Mouse (Mus musculus) adrenal gland, adult (tissue): ENCODE measurements at regions not wholly inside any gene's neighbourhood (a gene's known extent, or its start where the extent isn't known, plus 50 kb on each side); places are given as distances from the start of the nearest gene placed in this dataset.

Experiments used
- DNase-seq, 2 experiments: peaks; one replicate each; pipeline ENCODE4 v3.0.0; 2022 to 2023; ENCODE audit warnings: low spot score in 1 of 2; ENCODE audit not compliant: inconsistent age in 2 of 2

DNA sequence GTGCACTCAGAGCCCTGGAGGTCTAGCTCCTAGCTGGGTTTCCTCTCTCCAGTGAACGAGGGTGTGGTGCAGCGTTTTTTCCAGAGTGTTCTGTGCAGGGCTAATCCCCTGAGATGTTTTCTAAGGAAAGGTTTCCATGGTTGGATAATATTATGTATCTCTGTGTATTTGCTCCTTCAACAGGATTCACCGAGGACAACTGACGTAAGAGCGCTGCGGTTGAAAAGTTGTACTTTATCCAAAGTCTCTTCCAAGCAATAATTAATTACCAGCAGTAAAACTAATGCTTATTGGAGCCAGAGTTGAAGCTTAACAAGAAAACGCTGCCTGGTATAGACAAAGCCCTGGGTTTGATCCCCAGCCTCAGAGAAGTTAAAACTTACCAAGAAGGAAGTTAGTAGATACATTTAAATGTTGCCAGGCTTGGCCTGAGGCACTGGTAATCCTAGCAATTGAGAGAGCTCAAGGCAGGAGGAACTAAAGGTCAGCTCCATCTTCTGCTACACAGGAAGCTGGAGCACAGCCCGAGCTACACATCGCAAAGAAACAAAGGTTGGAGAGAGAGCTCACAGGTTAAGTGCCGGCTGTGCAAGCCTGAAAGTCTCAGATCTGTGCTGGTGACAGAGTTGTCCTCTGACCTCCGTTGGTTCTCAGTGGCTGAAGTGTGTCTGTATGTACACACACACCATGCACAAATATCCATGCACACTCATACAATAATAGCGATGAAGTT is 51.2 kb upstream of the Rap1b start:
- no peak for DNase-seq

DNA sequence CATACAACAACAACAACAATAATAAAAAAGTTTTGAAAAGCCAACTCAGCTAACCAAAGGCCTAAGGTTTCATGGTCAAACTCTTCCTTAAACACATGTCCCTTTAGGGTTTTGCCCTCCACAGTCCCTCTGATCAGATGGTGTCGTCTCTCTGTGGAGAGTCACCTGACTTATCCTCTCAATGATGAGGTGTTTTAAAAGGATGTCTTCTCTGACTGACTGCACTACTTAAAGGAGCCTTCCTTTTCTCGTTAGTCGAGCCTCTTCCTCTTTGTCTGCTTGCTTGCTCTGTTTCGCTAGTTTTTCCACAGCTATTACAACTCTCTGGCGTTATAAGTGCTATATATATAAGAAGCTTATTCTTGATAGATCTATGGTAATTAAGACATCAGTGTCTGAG is 51.9 kb upstream of the Rap1b start:
- no peak for DNase-seq

DNA sequence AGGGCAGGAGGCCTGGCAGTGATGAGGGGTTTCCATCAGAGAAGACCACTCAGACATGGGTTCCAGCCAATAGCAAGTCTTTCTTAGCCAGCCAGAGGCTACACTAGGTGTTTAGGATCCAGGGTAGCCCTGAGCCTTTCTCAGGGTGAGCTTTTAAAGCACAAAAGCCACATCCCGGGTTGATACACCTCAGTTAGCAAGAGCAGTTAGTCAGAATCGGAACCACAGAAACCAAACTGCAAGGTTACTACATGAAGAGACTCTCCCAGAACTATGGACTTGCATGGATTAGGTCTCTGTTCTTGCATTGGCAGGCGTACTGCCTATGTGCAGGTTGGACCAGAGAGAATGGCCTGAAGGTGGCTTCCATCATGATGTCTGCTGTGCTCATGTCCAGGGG is 52.6 kb upstream of the Rap1b start:
- DNase-seq: no peak

DNA sequence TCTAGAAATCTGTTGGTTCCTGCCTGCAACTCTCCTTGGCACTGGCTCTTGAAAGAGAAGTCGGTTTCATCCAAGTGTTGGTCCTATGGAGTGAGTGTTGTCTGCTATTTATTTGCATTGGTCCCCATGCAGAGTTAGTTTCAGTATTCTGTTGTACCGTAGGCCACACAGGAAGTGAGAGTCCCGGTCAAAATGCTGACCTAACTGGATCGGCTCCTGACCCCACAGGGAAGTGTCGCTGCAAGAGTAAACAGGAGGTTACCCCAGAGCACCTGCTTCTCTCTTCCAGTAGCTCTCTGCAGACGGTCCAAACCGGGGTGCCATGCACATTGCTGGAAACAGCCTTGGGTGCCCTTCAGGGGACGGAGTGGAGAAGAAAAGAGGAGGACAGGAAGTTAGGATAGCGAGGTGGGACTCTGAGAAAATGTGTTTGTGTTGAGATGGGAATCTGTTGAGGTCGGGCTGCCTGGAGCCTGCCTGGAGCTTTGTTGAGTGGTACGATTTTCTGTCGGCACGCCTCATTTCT is 53.6 kb upstream of the Rap1b start:
- peak; percentile 18 to 58 for DNase-seq

DNA sequence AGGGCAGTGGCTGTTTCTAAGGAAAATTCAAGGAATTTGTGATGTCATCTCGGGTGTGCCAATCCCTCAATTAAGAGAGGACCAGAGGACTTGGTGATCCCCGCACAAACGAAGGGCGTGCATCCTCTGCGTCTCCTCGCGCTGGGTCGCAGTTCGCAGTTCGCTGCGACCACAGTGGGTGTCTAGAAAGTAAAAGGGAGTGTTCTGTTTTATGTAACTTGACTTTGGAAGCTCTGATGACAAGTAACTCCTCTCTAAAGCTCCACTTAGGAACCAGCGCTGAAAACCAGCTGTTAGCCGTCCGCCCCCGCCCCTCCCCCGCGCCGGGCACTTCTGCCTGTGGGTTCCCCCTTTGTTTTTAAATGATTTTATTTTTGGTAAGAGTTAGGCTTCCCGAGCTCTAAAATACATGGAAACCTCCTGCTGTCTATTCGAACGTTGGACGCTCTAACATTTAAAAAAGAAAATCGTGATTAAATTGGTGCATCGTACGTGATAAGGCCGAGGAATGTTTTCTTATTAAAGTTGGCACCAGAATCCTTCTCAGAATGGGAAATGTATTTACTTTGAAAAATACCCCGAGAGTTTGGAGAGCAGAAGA is 59.9 kb upstream of the Rap1b start:
- DNase-seq: peak in 1 of 2 experiments; percentile 68

DNA sequence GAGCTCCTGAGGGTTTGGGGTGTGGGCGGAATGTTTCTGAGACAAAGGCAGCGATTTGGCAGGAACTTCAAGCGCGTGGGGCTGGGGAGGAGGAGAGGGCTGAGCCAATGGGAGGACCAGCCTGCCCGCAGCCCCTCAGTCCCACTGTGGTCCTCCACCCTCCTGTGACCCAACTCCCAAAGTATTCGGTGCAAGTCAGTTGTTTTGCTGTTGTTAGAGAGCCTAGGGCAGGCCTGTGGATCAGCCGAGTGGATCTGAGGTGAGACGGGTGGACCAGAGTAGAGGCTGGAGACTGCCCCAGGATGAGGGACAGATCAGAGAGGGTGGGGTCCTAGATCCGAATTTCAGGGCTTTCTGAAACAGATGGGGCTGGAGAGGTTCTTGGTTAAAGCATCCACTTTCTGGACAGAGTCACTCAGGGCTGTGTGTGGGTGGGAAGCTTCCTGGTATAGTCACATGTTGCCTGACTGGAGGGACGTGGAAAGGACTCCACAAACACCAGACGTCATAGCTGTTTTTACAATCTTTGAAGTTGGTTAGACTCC is 60.5 kb upstream of the Rap1b start:
- peak; percentile 59 to 77 for DNase-seq

DNA sequence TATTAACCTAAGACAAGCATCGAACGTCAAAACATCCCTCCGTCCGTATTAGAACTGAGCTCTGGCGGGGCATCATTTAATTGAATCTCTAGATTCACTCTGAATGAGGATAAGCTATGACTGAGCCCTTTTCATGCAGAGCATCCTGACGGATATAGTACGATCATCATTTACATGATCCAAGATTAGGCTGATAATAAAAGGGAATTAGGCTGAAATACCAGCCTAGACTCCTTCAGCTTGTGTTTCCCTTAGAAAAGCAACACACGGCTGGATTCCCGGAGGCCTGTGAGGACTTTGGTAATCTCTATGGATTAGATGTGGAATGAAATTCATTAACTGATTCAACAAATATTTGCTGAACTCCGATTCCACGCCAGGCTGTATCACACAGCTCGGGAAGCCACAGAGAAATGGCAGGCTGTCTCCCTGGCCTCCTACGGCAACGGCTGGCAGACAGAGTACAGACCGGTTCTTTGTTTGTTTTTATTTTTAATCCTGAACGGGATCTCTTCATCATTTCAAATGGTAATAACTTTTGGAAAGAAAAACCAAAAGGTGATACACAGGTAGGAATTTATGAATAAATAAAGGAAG is 62.3 kb upstream of the Rap1b start:
- no peak for DNase-seq

DNA sequence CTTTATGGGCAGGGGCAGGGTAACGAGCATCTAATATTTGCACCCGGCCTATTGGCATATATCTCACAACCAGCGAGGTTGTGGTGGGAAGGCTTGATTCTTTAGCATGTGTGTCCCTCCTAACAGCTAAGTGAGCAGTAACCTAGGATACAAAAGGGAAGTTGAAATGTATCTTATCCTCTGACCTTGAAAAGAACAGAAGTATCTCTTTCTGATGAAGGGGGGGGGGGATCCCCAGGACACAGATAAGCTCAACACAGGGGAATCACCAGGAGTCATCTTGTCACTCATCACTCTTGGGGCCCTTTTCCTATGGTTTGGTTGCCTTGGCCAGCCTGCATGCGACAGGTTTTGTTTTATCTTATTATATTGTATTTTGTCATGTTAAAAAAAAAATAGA is 63.3 kb upstream of the Rap1b start:
- no peak for DNase-seq

DNA sequence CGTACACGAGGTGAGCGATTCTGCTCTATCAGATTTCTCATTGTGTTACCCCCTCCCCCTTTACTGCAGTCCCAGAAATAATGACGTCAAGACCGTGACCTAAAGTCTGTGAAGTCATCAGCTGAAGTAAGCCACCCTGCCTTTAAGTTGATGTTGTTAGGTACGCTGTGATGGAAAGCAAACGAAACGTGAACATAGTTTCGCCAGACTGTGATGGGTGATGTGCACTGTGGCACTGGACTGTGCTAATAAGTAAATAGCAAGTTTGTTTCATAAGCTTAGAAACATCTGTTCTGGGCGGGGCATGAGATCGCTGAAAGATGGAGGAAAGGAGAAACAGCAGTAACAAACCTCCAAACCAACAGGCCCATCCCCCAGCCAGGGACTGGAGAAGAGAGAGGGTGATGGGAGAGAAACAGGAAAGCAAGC is 64.0 kb upstream of the Rap1b start:
- DNase-seq: no peak

DNA sequence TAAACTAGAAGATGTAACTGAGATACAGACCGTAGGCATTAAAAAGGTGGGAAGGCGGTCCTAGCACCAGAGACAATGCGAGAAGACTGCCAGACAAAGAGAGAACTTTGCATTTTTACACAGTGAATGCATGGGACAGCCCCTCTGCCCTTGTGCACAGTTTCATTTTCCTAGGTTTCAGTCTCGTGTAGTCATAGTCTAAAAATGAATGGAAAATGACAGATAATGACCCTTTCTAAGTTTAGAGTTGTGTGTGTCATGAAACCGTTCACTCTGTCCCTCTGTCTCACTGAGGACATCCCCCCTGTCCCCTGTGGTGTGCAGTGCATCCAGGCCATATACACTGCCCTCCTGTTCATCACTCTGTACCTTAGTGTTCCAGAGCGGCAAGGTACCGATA is 64.6 kb upstream of the Rap1b start:
- DNase-seq: no peak

DNA sequence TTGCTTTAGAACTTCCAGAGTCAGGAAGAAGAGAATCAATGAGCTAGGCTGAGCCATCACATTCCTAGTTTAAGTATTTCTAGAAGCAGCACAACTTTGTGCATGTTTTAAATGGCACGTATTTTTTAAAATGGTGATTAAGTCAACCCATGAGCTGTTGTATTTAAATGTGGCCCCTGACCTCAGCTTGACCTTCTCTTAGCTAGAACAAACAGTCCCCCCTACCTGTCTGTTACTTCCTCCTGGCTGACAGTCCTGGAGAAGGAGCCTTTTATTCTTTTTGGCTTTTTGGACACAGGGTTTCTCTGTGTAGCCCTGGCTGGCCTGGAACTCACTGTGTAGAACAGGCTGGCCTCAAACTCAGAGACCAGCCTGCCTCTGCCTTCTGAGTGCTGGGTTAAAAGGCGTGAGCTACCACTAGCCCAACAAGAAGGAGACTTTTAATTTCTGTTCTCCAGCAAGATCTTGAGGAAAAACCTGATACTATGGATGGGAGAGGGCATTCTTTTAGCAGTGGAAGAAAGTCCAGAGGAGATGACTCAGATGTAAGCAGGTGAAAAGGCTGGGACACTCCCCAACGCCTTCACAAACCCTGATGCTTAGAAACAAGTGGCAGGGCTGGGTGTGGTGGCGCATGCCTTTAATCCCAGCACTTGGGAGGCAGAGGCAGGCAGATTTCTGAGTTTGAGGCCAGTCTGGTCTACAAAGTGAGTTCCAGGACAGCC is 69.3 kb upstream of the Rap1b start:
- DNase-seq: no peak

DNA sequence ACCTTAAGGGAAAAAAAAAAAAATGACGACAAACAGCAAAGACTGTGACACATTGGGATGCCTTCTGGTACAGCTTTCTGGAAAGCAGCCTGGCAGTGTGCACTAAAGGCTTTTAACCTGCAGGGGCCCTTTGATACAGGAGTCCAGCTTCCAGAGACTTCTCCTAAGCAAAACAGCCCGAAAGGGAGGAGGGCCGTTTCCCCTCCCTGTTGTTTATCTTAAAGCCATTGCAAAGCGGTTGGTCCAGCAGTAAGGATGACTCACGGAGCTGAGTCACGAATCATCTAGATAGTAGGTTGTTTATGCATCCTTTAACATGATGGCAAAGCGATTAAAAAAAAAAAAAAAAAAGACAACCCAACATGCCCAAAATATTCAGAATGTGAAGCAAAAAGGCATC is 70.4 kb upstream of the Rap1b start:
- peak in 1 of 2 experiments; percentile 73 for DNase-seq

DNA sequence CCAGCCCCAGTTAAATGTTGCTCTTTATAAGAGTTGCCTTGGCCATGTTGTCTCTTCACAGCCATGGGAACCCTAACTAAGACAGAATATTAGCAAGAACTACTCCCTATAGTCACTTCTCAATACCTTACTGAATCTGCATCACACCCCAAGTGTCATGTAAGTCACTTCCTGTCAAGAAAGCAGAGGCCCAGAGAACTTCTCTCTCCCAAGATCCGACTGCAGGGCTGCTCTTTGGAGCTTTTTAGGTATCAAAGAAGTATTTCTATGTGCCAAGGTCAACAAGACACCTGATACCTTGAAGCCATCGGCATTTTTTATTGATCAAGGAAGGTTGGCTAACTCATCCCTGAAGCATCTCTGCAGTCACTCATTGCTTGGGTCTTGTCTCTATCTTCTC is 72.0 kb upstream of the Rap1b start:
- DNase-seq: no peak

DNA sequence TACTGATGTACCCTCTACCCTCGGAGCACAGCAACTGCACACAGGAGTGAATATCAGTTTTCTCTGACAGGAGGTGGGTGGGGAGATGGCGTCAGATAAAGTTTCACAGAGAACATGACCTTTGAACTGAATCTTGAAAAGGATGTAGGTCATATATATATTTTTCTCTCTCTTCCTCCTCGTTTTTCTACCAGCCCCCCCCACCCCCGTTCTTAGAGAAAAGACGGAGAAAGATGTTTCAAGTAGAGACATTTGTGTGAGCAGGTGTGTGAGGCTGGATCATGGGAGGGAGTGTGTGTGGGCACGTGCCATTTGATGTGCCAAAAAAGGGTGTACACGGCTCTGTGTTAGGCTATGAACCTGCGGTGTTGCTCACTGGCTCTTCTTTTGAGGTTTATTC is 72.8 kb upstream of the Rap1b start:
- DNase-seq: no peak

DNA sequence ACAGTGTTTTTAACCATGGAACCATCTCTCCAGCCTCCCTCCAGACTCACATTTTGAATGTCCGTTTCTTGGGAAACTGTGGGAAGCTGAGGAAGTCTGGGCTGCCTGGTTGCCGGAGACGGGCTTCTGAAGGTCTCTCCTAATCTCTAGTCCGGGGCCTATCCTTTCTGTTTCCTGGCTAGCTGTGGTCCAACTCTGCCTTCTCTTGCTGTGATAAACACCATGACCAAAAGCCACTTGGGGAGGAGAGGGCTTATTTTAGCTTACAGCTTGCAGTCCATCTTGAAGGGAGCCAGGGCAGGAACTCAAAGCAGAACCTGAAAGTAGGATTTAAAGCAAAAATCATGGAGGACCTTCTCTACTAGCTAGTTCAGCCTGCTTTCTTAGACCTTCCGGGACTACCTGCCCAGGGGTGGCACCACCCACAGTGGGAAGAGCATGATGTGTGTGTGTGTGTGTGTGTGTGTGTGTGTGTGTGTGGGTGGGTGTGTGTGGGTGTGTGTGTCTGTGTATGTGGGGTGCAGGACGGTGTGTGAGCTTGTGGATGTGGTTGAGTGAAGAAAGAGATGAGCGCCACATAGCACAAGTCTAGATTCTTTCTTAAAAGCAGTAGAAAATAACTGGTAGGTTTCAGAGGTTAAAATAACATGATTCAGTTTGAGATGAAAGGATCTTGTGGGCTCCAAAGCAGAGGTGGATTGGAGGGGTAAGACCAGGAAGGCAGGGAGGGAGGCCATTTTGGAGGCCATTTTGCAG is 73.5 kb upstream of the Rap1b start:
- DNase-seq: no peak

DNA sequence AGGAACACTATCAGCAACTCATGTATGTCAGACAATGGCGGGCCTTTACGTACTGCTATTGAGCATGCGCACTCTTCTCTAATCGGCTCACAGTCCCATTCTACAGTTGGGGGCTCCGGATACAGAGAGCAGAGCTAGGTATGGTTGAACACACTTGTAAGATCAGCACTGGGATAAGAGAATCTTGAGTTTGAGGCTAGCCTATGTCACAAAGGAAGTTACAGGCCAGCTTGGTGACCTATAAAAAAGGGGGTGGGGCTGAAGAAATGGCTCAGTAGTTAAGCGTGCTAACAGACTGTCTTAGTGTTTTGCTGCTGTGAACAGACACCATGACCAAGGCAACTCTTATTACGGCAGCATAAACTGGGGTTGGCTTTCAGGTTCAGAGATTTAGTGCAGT is 79.4 kb upstream of the Rap1b start:
- no peak for DNase-seq

DNA sequence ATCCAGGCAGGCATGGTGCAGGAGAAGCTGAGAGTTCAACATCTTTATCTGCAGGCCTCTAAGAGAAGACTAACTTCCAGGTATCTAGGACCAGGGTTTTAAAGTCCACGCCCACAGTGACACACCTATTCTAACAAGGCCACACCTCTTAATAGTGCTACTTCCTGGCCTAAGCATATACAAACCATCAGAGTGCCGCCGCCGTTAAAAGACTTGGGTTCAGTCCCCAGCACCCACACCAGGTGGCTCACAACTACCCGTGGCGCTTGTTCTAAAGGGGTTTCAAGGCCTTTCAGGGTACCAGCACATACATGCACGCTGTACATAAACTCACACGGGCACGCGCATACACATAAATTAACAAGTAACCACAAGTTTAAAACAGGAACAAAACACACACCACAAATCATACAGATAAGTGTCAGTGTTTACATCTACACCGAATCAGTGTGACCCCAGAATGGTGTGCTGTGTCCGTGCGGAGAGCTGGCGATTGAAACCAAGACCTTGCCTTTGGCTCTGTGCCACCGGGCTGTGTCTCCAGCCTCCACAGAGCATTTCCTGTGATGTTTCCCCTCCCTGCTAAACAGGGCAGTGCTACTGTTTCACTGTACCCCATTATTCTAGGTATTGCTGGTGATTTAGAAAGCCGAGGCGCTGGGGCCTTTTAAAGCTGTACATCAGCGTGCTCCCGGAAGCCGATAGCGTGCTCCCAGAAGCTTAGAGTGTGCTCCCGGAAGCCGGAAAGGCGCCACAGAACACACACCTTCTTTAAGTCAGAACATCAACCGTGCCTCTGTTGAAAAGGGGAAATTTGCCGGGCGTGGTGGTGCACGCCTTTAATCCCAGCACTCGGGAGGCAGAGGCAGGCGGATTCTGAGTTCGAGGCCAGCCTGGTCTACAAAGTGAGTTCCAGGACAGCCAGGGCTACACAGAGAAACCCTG is 80.0 kb upstream of the Rap1b start:
- DNase-seq: no peak

DNA sequence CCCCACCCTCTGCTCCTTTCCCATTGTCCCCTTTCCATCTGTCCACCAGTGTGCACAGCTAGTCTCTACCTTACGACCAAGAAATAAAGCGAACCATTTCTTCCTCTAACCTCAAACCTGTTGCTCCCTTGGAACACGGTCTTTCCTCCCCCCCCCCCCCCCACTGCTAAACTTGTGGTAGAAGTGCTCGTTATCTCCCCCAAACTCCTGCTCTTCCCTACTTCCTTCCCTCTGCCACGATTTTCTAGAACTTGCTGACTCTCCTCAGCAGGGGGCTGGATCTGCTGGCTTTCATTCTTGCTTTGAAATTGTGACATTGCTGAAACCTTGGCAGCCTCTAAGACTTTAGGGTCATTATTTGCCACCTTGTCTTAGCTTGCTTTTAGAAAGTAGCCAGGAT is 83.2 kb upstream of the Rap1b start:
- DNase-seq: no peak

DNA sequence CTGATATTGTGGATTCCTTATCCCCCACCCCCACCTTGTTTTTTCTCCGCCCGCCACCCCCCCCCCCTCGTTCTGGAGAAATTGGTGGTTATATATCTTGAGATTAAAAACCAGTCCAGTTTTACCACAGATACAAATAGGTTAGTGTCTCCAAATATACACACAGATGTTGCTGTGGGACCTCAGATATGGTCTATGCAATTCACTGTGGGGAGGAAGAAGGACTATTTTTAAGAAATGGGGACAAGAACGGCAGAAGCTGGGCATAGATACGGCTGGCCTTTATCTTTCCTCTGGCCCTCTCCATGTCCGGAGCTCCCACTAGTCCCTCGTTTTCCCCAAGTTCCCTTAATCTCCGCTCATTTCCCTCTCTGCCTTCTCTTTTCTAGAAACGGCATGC is 89.0 kb upstream of the Rap1b start:
- DNase-seq: no peak

DNA sequence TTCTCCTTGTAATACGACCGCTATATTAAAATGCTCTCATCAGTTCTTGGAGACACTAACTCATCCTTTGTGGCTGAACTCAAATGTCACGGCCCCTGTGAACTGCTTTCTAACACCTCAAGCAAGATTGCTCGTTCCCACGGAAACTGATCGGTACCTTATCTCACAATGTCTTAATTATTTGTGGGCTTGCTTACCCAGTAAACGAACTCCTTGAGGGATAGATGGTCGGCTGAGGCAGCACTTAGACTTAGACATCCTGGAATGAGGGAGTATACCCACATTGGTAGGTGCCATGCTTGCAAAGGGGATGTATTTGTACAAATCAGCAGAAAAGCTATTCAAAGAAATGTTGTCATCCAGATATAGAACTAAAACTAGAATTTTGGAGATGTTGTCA is 92.9 kb upstream of the Rap1b start:
- DNase-seq: peak in 1 of 2 experiments; percentile 55
